Mouse (Mus musculus) hindbrain, embryonic 16.5 days (tissue): ENCODE measurements around the gene Vmn1r11. TPM values are rescaled to one million over a fixed set of nuclear protein-coding genes. Genes with fewer than 3 reads are reported as not detected.

Source experiments
- ATAC-seq: fragments of 200-750 bp; cut with Nextera tagmentation; 2 replicates; pipeline ENCODE4 v1.8.0; 2017; ENCODE audit warnings: moderate TSS enrichment, moderate library complexity
- H3K27ac ChIP-seq: fragments of 300-500 bp; sonication (generic); 2 replicates; pipeline ENCODE4 v1.5.1; 2014; ENCODE audit warnings: low read depth, mild to moderate bottlenecking, control low read depth, low read length, moderate library complexity
- H3K27me3 ChIP-seq: fragments of 300-500 bp; sonication (generic); replicated peaks from 2 replicates; pipeline ENCODE4 v1.6.1; 2014; ENCODE audit warnings: low read length; ENCODE audit not compliant: control insufficient read depth, insufficient read depth
- H3K36me3 ChIP-seq: fragments of 300-500 bp; sonication (generic); 2 replicates; pipeline ENCODE4 v1.6.1; 2014; ENCODE audit warnings: mild to moderate bottlenecking, low read length, moderate library complexity, mixed read lengths; ENCODE audit not compliant: control insufficient read depth, insufficient read depth
- H3K4me1 ChIP-seq: fragments of 300-500 bp; sonication (generic); 2 replicates; pipeline ENCODE4 v1.6.1; 2014; ENCODE audit warnings: low read depth, low read length; ENCODE audit not compliant: control insufficient read depth, insufficient read depth
- H3K4me2 ChIP-seq: fragments of 300-500 bp; sonication (generic); 2 replicates; pipeline ENCODE4 v1.6.1; 2014; ENCODE audit warnings: mild to moderate bottlenecking, low read length, control low read depth, moderate library complexity
- H3K4me3 ChIP-seq: fragments of 300-500 bp; sonication (generic); 2 replicates; pipeline ENCODE4 v1.5.1; 2014; ENCODE audit warnings: mild to moderate bottlenecking, low read length, control low read depth, moderate library complexity
- H3K9ac ChIP-seq: fragments of 300-500 bp; sonication (generic); 2 replicates; pipeline ENCODE4 v1.6.1; 2014; ENCODE audit warnings: low read depth, mild to moderate bottlenecking, control low read depth, low read length, moderate library complexity
- H3K9me3 ChIP-seq: fragments of 300-500 bp; sonication (generic); 2 replicates; pipeline ENCODE4 v1.6.1; 2014; ENCODE audit warnings: mild to moderate bottlenecking, low read length, moderate library complexity; ENCODE audit not compliant: control insufficient read depth
- WGBS: fragments of 180-500 bp; shearing (Covaris S2); extraction: QIAGEN DNeasy Blood & Tissue Kit; methylation state at CpG from one replicate; pipeline ENCODE4 v1.1.7; 2014; 5-methylcytosine and 5-hydroxymethylcytosine counted together
- polyA plus RNA-seq: library from polyadenylated mRNA; unstranded; fragments of >200 nt; fragmentation: Nextera tagmentation; extraction: Ambion mirVana; gene quantifications from 2 replicates; pipeline ENCODE4 v1.2.1, GENCODE M21; 2015

The Vmn1r11 gene
- not detected in 2 replicates for polyA plus RNA-seq

DNA sequence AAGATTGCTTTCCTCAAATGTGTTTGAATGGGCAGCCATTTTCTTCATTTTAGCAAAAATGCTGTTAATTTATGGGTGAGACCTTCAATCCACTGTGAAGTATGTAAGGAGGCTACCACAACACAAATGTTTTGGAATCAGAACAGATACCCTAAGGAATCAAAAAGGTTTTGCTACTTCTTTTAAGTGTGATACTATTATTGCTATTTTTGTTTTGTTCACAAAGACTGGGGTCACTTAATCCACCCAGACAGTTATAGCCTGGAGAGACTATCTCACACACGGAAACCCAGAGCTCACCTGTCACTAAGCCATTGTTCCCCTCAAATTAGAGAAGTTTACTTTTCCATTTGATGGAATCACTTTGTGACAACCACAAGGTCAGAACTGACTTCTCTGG lies at the start of gene Vmn1r11:
Vmn1r11 (plus strand) TSS at position 301 of the 400 bp plus-strand sequence.
- WGBS: 74% methylated on average over 1 of the region's 1 CpGs
- H3K4me3 ChIP-seq: no peak within 1 kb of the TSS

DNA sequence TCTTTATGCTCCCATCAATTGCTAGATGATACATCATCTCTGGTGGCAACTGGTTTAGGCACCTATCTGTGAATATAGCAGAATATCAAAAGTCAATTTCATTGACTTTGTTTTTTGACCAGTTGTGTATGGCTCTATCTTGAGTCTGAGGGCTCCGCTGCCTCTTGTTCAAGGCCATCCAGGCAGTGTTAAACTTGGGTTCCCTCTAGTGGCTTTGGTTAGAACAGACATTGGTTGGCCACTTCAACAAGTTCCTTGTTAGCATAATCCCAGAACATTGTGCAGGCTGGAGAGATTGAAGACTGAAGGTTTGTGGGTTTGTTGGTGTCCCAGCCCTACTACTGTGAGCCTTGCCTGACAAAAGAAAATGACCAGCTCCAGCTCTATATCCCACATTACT lies 26.9 kb upstream of the Vmn1r11 start:
- Histone ChIP-seq H3K36me3 (no peaks in the 10 kb centered on the region), H3K9me3 (no peaks in the 10 kb centered on the region), H3K4me2 (no peak overlapping the region), H3K27ac (no peak overlapping the region), H3K4me3 (no peak overlapping the region), H3K4me1 (no peaks in the 10 kb centered on the region), H3K9ac (no peak overlapping the region), H3K27me3 (no peaks in the 10 kb centered on the region)
- no peak for ATAC-seq
- 67% methylated on average over 1 of the region's 1 CpGs for WGBS

More for the DNA sequence above, at the start of gene Vmn1r11:
- H3K36me3 ChIP-seq: no peaks in the 10 kb centered on the region
- no peaks in the 10 kb centered on the region for H3K27me3 ChIP-seq
- no peaks in the 10 kb centered on the region for H3K9me3 ChIP-seq
- H3K27ac ChIP-seq: no peak within 1 kb of the TSS
- no peak within 1 kb of the TSS for H3K4me2 ChIP-seq
- H3K9ac ChIP-seq: no peak within 1 kb of the TSS
- ATAC-seq: no peak
- no peaks in the 10 kb centered on the region for H3K4me1 ChIP-seq

DNA sequence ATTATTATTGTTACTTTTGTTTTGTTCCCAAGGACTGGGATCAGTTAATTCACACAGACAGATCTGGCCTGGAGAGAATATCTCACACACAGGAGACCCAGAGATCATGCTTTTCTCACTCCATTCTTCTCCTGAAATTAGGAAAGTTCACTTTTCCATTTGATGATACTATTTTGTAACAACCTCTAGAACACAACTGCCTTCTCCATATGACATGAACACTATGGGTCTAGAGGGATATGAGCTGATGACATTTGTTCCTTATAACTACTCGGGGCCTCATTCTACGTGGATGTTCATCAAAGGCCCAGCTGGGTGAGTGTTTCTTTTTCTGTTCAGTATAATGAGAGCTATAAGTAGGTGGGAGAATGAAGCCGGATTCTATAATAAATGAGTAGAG lies 24.1 kb upstream of the Vmn1r11 start, which contains the start of gene Vmn1r10:
Vmn1r10 (plus strand) TSS at position 301 of the 400 bp plus-strand sequence.
- Histone ChIP-seq H3K4me3 (no peak within 1 kb of the TSS), H3K27me3 (no peaks in the 10 kb centered on the region), H3K9ac (no peak within 1 kb of the TSS), H3K9me3 (no peaks in the 10 kb centered on the region), H3K4me1 (no peaks in the 10 kb centered on the region), H3K36me3 (no peaks in the 10 kb centered on the region), H3K4me2 (no peak within 1 kb of the TSS), H3K27ac (no peak within 1 kb of the TSS)
- no peak for ATAC-seq
- WGBS: 87% methylated on average over 3 of the region's 3 CpGs

GRCm38 (mm10) chr6:57156619-57157018 lies 23.4 kb downstream of the Vmn1r11 start, which contains the start of gene Vmn1r12:
Gene Vmn1r12 (plus strand): TSS chr6:57156919.
- 88% methylated on average over 2 of the region's 2 CpGs for WGBS
- Histone ChIP-seq H3K27me3 (no peaks in the 10 kb centered on the region), H3K4me1 (no peaks in the 10 kb centered on the region), H3K36me3 (no peaks in the 10 kb centered on the region), H3K4me2 (no peak within 1 kb of the TSS), H3K9ac (no peak within 1 kb of the TSS), H3K27ac (no peak within 1 kb of the TSS), H3K4me3 (no peak within 1 kb of the TSS), H3K9me3 (no peaks in the 10 kb centered on the region)
- no peak for ATAC-seq

Other genes with a start within 250 kb of the Vmn1r11 start
- gene Nt5c3, start 209.5 kb upstream of the Vmn1r11 start, polyA plus RNA-seq: 150 and 161 TPM in 2 replicates
- 0.37 and 0.69 TPM in 2 replicates for gene Vmn1r4, start 209.4 kb upstream of the Vmn1r11 start, polyA plus RNA-seq
- not detected in 2 replicates for gene Vmn1r5, start 163.2 kb upstream of the Vmn1r11 start, polyA plus RNA-seq
- not detected in 2 replicates for gene Vmn1r6, start 136.2 kb upstream of the Vmn1r11 start, polyA plus RNA-seq
- gene Vmn1r7, start 108.1 kb upstream of the Vmn1r11 start, polyA plus RNA-seq: not detected in 2 replicates
- not detected in 2 replicates for gene Vmn1r8, start 101.2 kb upstream of the Vmn1r11 start, polyA plus RNA-seq
- not detected in 2 replicates for gene Vmn1r9, start 66.7 kb upstream of the Vmn1r11 start, polyA plus RNA-seq
- not detected in 2 replicates for gene Vmn1r10, start 24.0 kb upstream of the Vmn1r11 start, polyA plus RNA-seq
- gene Vmn1r12, start 23.5 kb downstream of the Vmn1r11 start, polyA plus RNA-seq: not detected in 2 replicates
- not detected in 2 replicates for gene Vmn1r13, start 69.8 kb downstream of the Vmn1r11 start, polyA plus RNA-seq
- gene Vmn1r14, start 98.2 kb downstream of the Vmn1r11 start, polyA plus RNA-seq: not detected in 2 replicates
- gene Vmn1r15, start 124.5 kb downstream of the Vmn1r11 start, polyA plus RNA-seq: not detected in 2 replicates
- gene Vmn1r16, start 196.0 kb downstream of the Vmn1r11 start, polyA plus RNA-seq: not detected in 2 replicates
- gene Vmn1r17, start 230.3 kb downstream of the Vmn1r11 start, polyA plus RNA-seq: not detected in 2 replicates